Mouse (Mus musculus) bone marrow macrophage, adult 2 months (primary cell): ENCODE results near the gene Ipmk. TPM values are rescaled to one million over a fixed set of nuclear protein-coding genes. Genes with fewer than 3 reads are reported as not detected.

Experiments used
- H3K27ac ChIP-seq: 2 replicates; pipeline ENCODE4 v1.5.1; 2012; ENCODE audit warnings: low read depth, low read length; ENCODE audit not compliant: insufficient read depth
- H3K4me1 ChIP-seq: 2 replicates; pipeline ENCODE4 v1.6.1; 2012; ENCODE audit warnings: low read length; ENCODE audit not compliant: control insufficient read depth, insufficient read depth
- H3K4me3 ChIP-seq: 2 replicates; pipeline ENCODE4 v1.5.1; 2012; ENCODE audit warnings: mild to moderate bottlenecking, low read length, moderate library complexity; ENCODE audit not compliant: insufficient read depth
- CTCF ChIP-seq: IDR thresholded peaks from 2 replicates; pipeline ENCODE4 v1.5.1; 2012; ENCODE audit warnings: low read depth, mild to moderate bottlenecking, low read length, moderate library complexity
- POLR2A ChIP-seq: IDR thresholded peaks from 2 replicates; pipeline ENCODE4 v1.6.1; 2012; ENCODE audit warnings: mild to moderate bottlenecking, low read depth, low read length, borderline replicate concordance
- polyA plus RNA-seq: library from polyadenylated mRNA; stranded (reverse); fragments of >200 nt; gene quantifications from 2 replicates; pipeline ENCODE4 v1.2.4, GENCODE M21; 2012; ENCODE audit not compliant: missing spikeins, insufficient read depth, insufficient read length

Ipmk gene
- polyA plus RNA-seq, 1 experiment = 19.0 TPM

DNA sequence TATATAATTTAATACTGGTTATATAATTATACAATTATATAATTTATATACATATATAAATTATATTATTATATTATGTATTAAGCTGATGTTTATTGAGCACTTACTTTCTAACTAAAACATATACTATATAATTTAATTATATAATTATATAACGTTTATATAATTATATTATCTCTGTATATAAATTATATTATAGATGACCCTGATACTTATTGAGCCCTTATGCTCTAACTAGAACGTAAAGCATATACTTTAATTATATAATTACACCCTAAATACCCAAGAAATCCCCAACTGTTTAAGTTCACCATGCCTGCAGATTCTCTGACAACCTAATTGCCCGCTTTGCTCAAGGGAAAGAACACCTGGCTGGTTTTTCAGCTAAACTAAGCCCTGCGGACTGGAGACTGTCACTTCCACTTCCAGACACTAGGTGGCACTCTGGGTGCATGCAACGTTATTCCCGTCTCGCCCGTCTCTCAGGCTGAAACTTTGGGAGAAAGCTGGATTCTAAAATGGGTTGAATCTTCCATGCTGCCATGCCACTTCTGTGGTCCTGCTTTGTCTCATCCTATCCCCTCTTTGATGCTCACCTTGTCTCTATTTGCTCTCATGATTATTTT lies 132.2 kb downstream of the Ipmk start:
- H3K4me1 ChIP-seq = no peaks in the 10 kb centered on the region
- H3K4me3 ChIP-seq = no peak overlapping the region
- peak; percentile 68 for TF ChIP-seq CTCF
- no peak for TF ChIP-seq POLR2A
- no peak overlapping the region for H3K27ac ChIP-seq

Other genes with a start within 250 kb of the Ipmk start
- gene Bicc1, start 188.1 kb upstream of the Ipmk start, polyA plus RNA-seq = 0.27 and 0.40 TPM in 2 replicates
- 33.5 and 34.4 TPM in 2 replicates for gene Tfam, start 109.5 kb upstream of the Ipmk start, polyA plus RNA-seq
- 54.5 and 57.7 TPM in 2 replicates for gene Ube2d1, start 62.5 kb upstream of the Ipmk start, polyA plus RNA-seq
- 15.1 and 19.4 TPM in 2 replicates for gene Cisd1, start 2.8 kb upstream of the Ipmk start, polyA plus RNA-seq